Mouse (Mus musculus) intestine, postnatal 0 days (tissue): Measurements from ENCODE around the gene Gimap4. TPM values are rescaled to one million over a fixed set of nuclear protein-coding genes. Genes with fewer than 3 reads are reported as not detected.
A peak's percentile ranks its signal among the peaks of the same experiment; 100 is the strongest.

Experiments used
- ATAC-seq: fragments of 200-750 bp; cut with Nextera tagmentation; 2 replicates; pipeline ENCODE4 v1.8.0; 2017; ENCODE audit warnings: mild to moderate bottlenecking, moderate TSS enrichment, moderate library complexity
- H3K27ac ChIP-seq: fragments of 300-500 bp; sonication (generic); 2 replicates; pipeline ENCODE4 v1.5.1; 2014; ENCODE audit warnings: mild to moderate bottlenecking, low read depth, low read length, moderate library complexity
- H3K27me3 ChIP-seq: fragments of 300-500 bp; sonication (generic); replicated peaks from 2 replicates; pipeline ENCODE4 v1.6.1; 2014; ENCODE audit warnings: low read length, mixed read lengths; ENCODE audit not compliant: control insufficient read depth, insufficient read depth
- H3K36me3 ChIP-seq: fragments of 300-500 bp; sonication (generic); 2 replicates; pipeline ENCODE4 v1.6.1; 2014; ENCODE audit warnings: mild to moderate bottlenecking, moderate library complexity; ENCODE audit not compliant: control insufficient read depth, insufficient read depth
- H3K4me1 ChIP-seq: fragments of 300-500 bp; sonication (generic); replicated peaks from 2 replicates; pipeline ENCODE4 v1.6.1; 2014; ENCODE audit warnings: antibody characterized with exemption, low read length, mixed read lengths; ENCODE audit not compliant: control insufficient read depth, insufficient read depth
- H3K4me2 ChIP-seq: fragments of 300-500 bp; sonication (generic); replicated peaks from 2 replicates; pipeline ENCODE4 v1.6.1; 2014; ENCODE audit warnings: low read depth, mild to moderate bottlenecking, moderate library complexity
- H3K4me3 ChIP-seq: fragments of 300-500 bp; sonication (generic); 2 replicates; pipeline ENCODE4 v1.5.1; 2014; ENCODE audit warnings: low read depth, low read length
- H3K9ac ChIP-seq: fragments of 300-500 bp; sonication (generic); 2 replicates; pipeline ENCODE4 v1.6.1; 2014; ENCODE audit warnings: mild to moderate bottlenecking, low read depth, low read length
- H3K9me3 ChIP-seq: fragments of 300-500 bp; sonication (generic); 2 replicates; pipeline ENCODE4 v1.6.1; 2016; ENCODE audit warnings: mixed run types; ENCODE audit not compliant: control insufficient read depth
- CTCF ChIP-seq: sonication (generic); IDR thresholded peaks from 2 replicates; pipeline ENCODE4 v1.5.1; 2016; ENCODE audit warnings: low read depth, mild to moderate bottlenecking, control low read depth, antibody characterized with exemption, moderate library complexity
- WGBS: fragments of 180-500 bp; shearing (Covaris S2); extraction: QIAGEN DNeasy Blood & Tissue Kit; methylation state at CpG from one replicate; pipeline ENCODE4 v1.1.7; 2014; 5-methylcytosine and 5-hydroxymethylcytosine counted together
- polyA plus RNA-seq: library from polyadenylated mRNA; unstranded; fragments of >200 nt; fragmentation: Nextera tagmentation; extraction: Ambion mirVana; gene quantifications from 2 replicates; pipeline ENCODE4 v1.2.1, GENCODE M21; 2015

The Gimap4 gene
- polyA plus RNA-seq, 1 experiment from 2014 or later = 9.6 TPM

DNA sequence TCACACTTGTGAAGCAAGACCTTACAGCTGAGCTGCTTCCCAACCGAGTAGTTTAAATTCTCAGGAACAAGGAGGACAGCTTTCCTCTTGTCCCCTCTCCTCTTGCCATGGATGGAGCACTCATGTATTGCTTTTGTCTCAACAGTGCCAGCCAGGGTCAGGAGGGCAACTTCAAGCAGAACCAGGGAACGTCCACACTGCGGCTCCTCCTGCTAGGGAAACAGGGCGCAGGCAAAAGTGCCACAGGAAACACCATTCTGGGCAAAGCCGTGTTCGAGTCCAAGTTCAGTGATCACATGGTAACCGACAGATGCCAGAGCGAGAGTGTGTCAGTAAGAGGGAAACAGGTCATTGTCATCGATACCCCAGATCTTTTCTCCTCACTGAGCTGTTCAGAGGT lies 34.3 kb upstream of the Gimap4 start:
- no peak for ATAC-seq
- Histone ChIP-seq H3K4me1 (no peaks in the 10 kb centered on the region), H3K27me3 (no peaks in the 10 kb centered on the region), H3K9ac (no peak overlapping the region), H3K4me3 (no peak overlapping the region), H3K36me3 (no peaks in the 10 kb centered on the region), H3K9me3 (no peaks in the 10 kb centered on the region), H3K4me2 (no peak overlapping the region), H3K27ac (no peak overlapping the region)
- WGBS = 86% methylated on average over 9 of the region's 9 CpGs
- no peak for TF ChIP-seq CTCF

DNA sequence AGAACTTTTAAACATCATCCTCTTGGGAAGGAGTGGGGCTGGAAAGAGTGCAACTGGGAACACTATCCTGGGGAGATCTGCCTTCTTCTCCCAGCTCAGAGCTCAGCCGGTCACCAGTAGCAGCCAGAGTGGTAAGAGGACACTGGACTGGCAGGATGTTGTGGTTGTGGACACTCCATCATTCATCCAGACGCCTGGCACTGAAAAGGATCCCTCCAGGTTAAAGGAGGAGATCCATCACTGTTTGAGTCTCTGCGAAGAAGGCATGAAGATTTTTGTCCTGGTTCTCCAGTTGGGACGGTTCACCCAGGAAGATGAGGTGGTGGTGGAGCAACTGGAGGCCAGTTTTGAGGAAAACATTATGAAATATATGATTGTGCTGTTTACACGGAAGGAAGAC lies 25.6 kb upstream of the Gimap4 start:
- H3K4me2 ChIP-seq = no peak overlapping the region
- no peaks in the 10 kb centered on the region for H3K36me3 ChIP-seq
- no peak overlapping the region for H3K9ac ChIP-seq
- ATAC-seq = no peak
- H3K4me3 ChIP-seq = no peak overlapping the region
- no peak overlapping the region for H3K27ac ChIP-seq
- no peaks in the 10 kb centered on the region for H3K27me3 ChIP-seq
- no peaks in the 10 kb centered on the region for H3K4me1 ChIP-seq
- TF ChIP-seq CTCF = no peak
- no peaks in the 10 kb centered on the region for H3K9me3 ChIP-seq
- WGBS = 75% methylated on average over 5 of the region's 5 CpGs

DNA sequence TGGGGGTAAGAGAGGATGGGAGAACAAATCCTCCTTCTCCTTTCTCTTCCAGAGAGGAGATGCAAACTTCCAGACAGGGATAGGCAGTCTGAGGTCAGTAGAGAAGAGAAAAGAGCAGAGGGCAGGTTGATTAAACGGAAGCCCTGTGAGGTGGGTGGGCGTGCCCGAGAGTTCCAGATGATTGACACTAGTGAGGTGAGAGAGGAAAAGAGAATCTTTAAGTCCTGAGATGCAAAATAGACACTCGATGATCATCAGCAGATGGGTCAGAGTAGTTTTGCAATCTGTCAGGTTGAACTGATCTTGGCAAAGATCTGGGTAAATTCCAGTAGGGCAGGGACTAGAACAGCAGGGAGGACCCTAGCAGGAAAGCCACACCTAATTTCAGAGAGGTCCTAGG lies 19.6 kb upstream of the Gimap4 start:
- no peak overlapping the region for H3K4me2 ChIP-seq
- peaks cover 4% of the 10 kb centered on the region for H3K4me1 ChIP-seq
- TF ChIP-seq CTCF = no peak
- no peak for ATAC-seq
- H3K27me3 ChIP-seq = no peaks in the 10 kb centered on the region
- no peak overlapping the region for H3K9ac ChIP-seq
- no peak overlapping the region for H3K27ac ChIP-seq
- H3K9me3 ChIP-seq = no peaks in the 10 kb centered on the region
- no peak overlapping the region for H3K4me3 ChIP-seq
- 61% methylated on average over 4 of the region's 4 CpGs for WGBS
- no peaks in the 10 kb centered on the region for H3K36me3 ChIP-seq

DNA sequence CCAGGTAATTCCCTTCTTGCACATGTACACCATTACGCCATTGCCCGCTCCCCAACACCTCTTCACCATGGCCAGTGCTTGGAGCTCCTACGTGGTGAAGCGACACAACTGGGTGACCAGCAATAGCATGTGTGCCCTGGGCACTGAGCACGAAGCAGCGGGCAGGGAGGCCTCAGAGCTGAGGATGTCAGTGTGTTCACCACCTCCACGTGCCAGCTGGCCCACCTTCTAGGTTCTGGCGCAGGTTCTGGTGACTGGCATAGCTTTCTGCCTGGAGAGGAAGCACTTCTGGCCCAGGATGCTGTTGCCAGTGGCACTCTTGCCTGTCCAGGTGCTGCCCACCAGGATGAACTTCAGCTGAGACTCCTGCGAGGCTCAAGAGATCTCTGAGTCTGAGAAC lies 18.9 kb upstream of the Gimap4 start:
- Histone ChIP-seq H3K9me3 (no peaks in the 10 kb centered on the region), H3K27me3 (no peaks in the 10 kb centered on the region), H3K36me3 (no peaks in the 10 kb centered on the region), H3K27ac (no peak overlapping the region), H3K9ac (no peak overlapping the region), H3K4me2 (no peak overlapping the region), H3K4me3 (no peak overlapping the region), H3K4me1 (peaks cover 4% of the 10 kb centered on the region)
- WGBS = 93% methylated on average over 9 of the region's 9 CpGs
- TF ChIP-seq CTCF = no peak
- ATAC-seq = no peak

DNA sequence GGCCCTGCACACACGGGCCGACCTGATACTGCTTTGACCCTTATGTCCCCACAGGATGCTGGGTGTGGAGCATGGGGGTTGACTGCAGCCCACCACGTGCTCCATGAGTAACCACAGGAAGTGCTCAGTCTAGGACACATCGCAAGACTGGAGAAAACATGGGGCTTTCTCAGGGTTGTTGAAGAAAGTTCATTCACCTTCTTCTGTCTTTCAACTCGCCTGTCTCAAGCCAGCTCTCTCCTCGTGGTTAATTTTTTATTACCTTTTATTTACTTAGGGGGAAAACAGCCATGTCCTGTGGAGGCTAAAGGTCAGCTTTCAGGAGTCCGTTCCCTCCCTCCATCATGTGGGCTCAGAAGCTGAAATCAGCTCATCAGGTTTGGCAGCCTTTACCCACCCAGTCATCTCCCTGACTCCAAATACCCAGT lies 18.2 kb upstream of the Gimap4 start:
- no peak for TF ChIP-seq CTCF
- H3K9ac ChIP-seq = no peak overlapping the region
- no peak overlapping the region for H3K4me3 ChIP-seq
- H3K9me3 ChIP-seq = no peaks in the 10 kb centered on the region
- 0 out of 2 replicates have a peak overlapping the region, but pooled peaks have one; percentile 13 for H3K4me2 ChIP-seq
- no peaks in the 10 kb centered on the region for H3K36me3 ChIP-seq
- no peaks in the 10 kb centered on the region for H3K27me3 ChIP-seq
- ATAC-seq = peak; percentile 61
- peaks cover 4% of the 10 kb centered on the region for H3K4me1 ChIP-seq
- 9% methylated on average over 7 of the region's 7 CpGs for WGBS
- H3K27ac ChIP-seq = no peak overlapping the region

DNA sequence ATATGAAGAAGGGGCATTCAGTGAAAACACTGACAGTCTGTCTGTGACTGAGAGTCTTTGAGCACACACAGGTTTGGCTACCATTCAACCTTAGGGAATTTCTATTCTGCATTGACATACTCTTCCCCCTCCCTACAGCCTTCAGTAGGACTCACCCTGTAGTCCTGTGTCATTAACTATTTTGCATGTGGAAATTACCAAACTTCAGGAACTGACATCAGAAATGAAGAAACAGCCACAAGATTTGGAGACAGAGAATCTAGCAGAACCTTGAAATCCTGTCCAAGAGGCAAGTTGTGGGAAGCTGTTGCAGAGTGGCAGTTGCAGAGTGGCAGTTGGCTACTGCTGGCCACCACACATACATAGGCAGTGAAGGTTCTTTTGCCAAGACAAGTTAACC lies 16.3 kb upstream of the Gimap4 start:
- peaks cover 4% of the 10 kb centered on the region for H3K4me1 ChIP-seq
- H3K9me3 ChIP-seq = no peaks in the 10 kb centered on the region
- H3K4me3 ChIP-seq = no peak overlapping the region
- H3K4me2 ChIP-seq = no peak overlapping the region
- no peaks in the 10 kb centered on the region for H3K36me3 ChIP-seq
- H3K27me3 ChIP-seq = no peaks in the 10 kb centered on the region
- H3K27ac ChIP-seq = no peak overlapping the region
- no peak for ATAC-seq
- H3K9ac ChIP-seq = no peak overlapping the region
- TF ChIP-seq CTCF = no peak

DNA sequence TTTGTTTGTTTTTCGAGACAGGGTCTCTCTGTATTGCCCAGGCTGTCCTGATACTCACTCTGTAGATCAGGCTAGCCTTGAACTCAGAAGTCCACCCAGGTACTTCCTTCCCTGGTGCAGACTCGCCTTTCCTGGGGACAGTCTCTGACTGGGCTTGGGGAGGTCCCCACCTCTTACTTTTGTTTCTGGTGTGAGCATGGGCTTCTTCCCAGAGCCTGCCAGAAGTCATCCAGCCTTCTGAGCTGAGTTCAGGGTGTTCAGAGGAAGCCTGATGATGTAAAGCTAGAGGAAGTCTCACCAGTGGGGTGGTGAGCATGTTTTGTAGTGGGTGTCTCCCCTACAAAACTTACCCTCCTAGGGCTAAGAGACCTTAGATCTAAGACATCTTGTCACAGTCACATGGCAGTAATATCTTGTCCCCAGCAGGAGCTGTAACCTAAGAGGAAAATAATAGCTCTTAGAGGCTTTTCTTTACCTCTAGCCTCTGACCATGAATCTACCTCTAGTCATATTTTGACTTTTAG lies 14.8 kb upstream of the Gimap4 start:
- peaks cover 4% of the 10 kb centered on the region for H3K4me1 ChIP-seq
- no peak for TF ChIP-seq CTCF
- H3K27ac ChIP-seq = no peak overlapping the region
- H3K9me3 ChIP-seq = no peaks in the 10 kb centered on the region
- H3K4me3 ChIP-seq = no peak overlapping the region
- no peaks in the 10 kb centered on the region for H3K27me3 ChIP-seq
- 78% methylated on average over 2 of the region's 2 CpGs for WGBS
- no peak overlapping the region for H3K9ac ChIP-seq
- H3K4me2 ChIP-seq = no peak overlapping the region
- no peak for ATAC-seq
- no peaks in the 10 kb centered on the region for H3K36me3 ChIP-seq
